Mouse (Mus musculus) megakaryocyte, embryonic 14.5 days (primary cell): Measurements from ENCODE around the gene Lancl3.

ENCODE experiments used
- FLI1 ChIP-seq: IDR thresholded peaks from 2 replicates; pipeline ENCODE4 v1.6.1; 2012; ENCODE audit warnings: low read length, inconsistent platforms, mixed read lengths
- GATA1 ChIP-seq: IDR thresholded peaks from 3 replicates; pipeline ENCODE4 v1.6.1; 2012; ENCODE audit warnings: mixed read lengths, low read length, inconsistent platforms, borderline replicate concordance

DNA sequence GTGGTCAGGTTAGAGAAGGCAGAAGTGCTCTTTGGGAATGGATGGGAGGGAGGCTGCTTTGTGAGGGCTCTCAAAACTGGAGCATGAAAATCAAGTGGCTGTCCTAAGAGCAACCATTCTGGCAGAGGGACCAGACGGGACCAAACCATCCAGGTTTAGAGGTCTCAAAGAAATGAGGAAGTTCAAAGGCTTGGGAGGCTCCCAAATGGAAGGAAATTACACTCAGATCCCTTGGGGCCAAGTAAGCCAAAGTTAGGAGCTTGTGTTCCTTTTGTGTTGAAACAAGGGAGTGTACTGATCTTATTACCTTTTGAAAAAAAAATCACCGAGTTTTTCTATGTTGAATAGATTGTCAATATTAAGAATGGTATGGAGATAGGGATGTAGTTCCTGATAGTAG lies 5.4 kb downstream of the Lancl3 start:
- no peak for TF ChIP-seq FLI1
- TF ChIP-seq GATA1: no peak
